Mouse (Mus musculus): ENCODE data around the gene Il1rn. TPM values are rescaled to one million over a fixed set of nuclear protein-coding genes. Genes with fewer than 3 reads are reported as not detected.

Il1rn gene
- polyA plus RNA-seq, 1 experiment = not detected

- no peaks in the 10 kb centered on the region for H3K27me3 ChIP-seq (ENCODE audit: control insufficient read depth, insufficient read depth, low read length)
- no peak for TF ChIP-seq POLR2A (IDR thresholded peaks at IDR 0.05; ENCODE audit: control insufficient read depth, low read depth, low read length)
- TF ChIP-seq CTCF (IDR thresholded peaks at IDR 0.05; ENCODE audit: control insufficient read depth, insufficient read depth, insufficient replicate concordance, low read depth, low read length) = no peak
- H3K27ac ChIP-seq (ENCODE audit: control insufficient read depth, insufficient read depth, low read depth, low read length) = no peak overlapping the region
These were observed 51.0 kb downstream of the Il1rn start for GRCm38 (mm10) chr2:24387361-24388283.

GRCm38 (mm10) chr2:24393251-24393650 is 56.6 kb downstream of the Il1rn start:
- Histone ChIP-seq H3K4me1 (ENCODE audit: control insufficient read depth, insufficient read depth, low read length) (no peaks in the 10 kb centered on the region), H3K27ac (ENCODE audit: control insufficient read depth, insufficient read depth, low read depth, low read length) (no peak overlapping the region)
- no peak for TF ChIP-seq POLR2A (IDR thresholded peaks at IDR 0.05; ENCODE audit: control insufficient read depth, low read depth, low read length)
- no peak for TF ChIP-seq CTCF (IDR thresholded peaks at IDR 0.05; ENCODE audit: control insufficient read depth, insufficient read depth, insufficient replicate concordance, low read depth, low read length)

More at GRCm38 (mm10) chr2:24387361-24388283, 51.0 kb downstream of the Il1rn start:
- Histone ChIP-seq H3K4me3 (ENCODE audit: control insufficient read depth, low read depth, low read length) (no peak overlapping the region), H3K36me3 (ENCODE audit: control insufficient read depth, insufficient read depth, low read length) (no peaks in the 10 kb centered on the region), H3K4me1 (ENCODE audit: control insufficient read depth, insufficient read depth, low read length) (peaks cover 2% of the 10 kb centered on the region; the same call in 1 of the 2 replicates)

DNA sequence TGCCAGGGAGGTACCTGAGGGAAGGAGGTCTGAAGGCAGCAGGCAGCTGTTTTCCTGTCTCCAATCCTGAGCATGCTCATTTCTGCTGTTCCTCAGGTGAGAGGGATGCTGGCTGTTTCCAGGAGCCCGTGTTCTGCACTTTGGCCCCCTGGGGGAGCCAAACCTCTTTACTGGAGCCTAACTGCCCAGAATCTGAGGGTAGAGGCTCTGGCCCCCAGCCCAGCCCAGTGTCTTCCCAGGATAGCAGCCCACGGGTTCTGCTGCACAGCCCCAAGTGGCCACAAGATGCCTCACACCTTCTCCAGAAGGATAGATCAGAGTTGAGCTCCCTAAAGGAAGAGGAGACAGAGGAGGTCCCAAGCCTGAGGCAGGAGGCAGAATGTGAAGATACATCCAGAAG is 60.5 kb downstream of the Il1rn start:
- H3K4me3 ChIP-seq (ENCODE audit: control insufficient read depth, low read depth, low read length) = no peak overlapping the region
- no peaks in the 10 kb centered on the region for H3K4me1 ChIP-seq (ENCODE audit: control insufficient read depth, insufficient read depth, low read length)
- TF ChIP-seq POLR2A (IDR thresholded peaks at IDR 0.05; ENCODE audit: control insufficient read depth, low read depth, low read length) (no peak), CTCF (IDR thresholded peaks at IDR 0.05; ENCODE audit: control insufficient read depth, insufficient read depth, insufficient replicate concordance, low read depth, low read length) (no peak)
- no peak overlapping the region for H3K27ac ChIP-seq (ENCODE audit: control insufficient read depth, insufficient read depth, low read depth, low read length)
- no peaks in the 10 kb centered on the region for H3K27me3 ChIP-seq (ENCODE audit: control insufficient read depth, insufficient read depth, low read length)
- H3K36me3 ChIP-seq (ENCODE audit: control insufficient read depth, insufficient read depth, low read length) = no peaks in the 10 kb centered on the region

More at GRCm38 (mm10) chr2:24393251-24393650, 56.6 kb downstream of the Il1rn start:
- Histone ChIP-seq H3K36me3 (ENCODE audit: control insufficient read depth, insufficient read depth, low read length) (no peaks in the 10 kb centered on the region), H3K27me3 (ENCODE audit: control insufficient read depth, insufficient read depth, low read length) (no peaks in the 10 kb centered on the region), H3K4me3 (ENCODE audit: control insufficient read depth, low read depth, low read length) (no peak overlapping the region)

- Histone ChIP-seq H3K4me3 (ENCODE audit: control insufficient read depth, low read depth, low read length) (no peak overlapping the region), H3K36me3 (ENCODE audit: control insufficient read depth, insufficient read depth, low read length) (no peaks in the 10 kb centered on the region), H3K27ac (ENCODE audit: control insufficient read depth, insufficient read depth, low read depth, low read length) (no peak overlapping the region), H3K4me1 (ENCODE audit: control insufficient read depth, insufficient read depth, low read length) (peaks cover 6% of the 10 kb centered on the region), H3K27me3 (ENCODE audit: control insufficient read depth, insufficient read depth, low read length) (no peaks in the 10 kb centered on the region)
- no peak for TF ChIP-seq POLR2A (IDR thresholded peaks at IDR 0.05; ENCODE audit: control insufficient read depth, low read depth, low read length)
- no peak for TF ChIP-seq CTCF (IDR thresholded peaks at IDR 0.05; ENCODE audit: control insufficient read depth, insufficient read depth, insufficient replicate concordance, low read depth, low read length)
These were observed 64.1 kb downstream of the Il1rn start for GRCm38 (mm10) chr2:24400711-24401110.

Other genes with a start within 250 kb of the Il1rn start
- gene Tbpl2, start 240.3 kb upstream of the Il1rn start, polyA plus RNA-seq (2012; rRNA removed) = not detected in 2 replicates
- gene Il1f8, start 183.7 kb upstream of the Il1rn start, polyA plus RNA-seq (2012; rRNA removed) = not detected in 2 replicates
- gene Il1f9, start 150.4 kb upstream of the Il1rn start, polyA plus RNA-seq (2012; rRNA removed) = not detected in 2 replicates
- not detected in 2 replicates for gene Il1f6, start 121.4 kb upstream of the Il1rn start, polyA plus RNA-seq (2012; rRNA removed)
- gene Il1f5, start 59.9 kb upstream of the Il1rn start, polyA plus RNA-seq (2012; rRNA removed) = not detected in 2 replicates
- gene Il1f10, start 45.7 kb upstream of the Il1rn start, polyA plus RNA-seq (2012; rRNA removed) = not detected in 2 replicates
- gene Psd4, start 30.7 kb downstream of the Il1rn start, polyA plus RNA-seq (2012; rRNA removed) = 0.94 and 1.1 TPM in 2 replicates
- 0.12 and 2.3 TPM in 2 replicates for gene Pax8, start 138.7 kb downstream of the Il1rn start, polyA plus RNA-seq (2012; rRNA removed)

Data from testis, adult 2 months (tissue).